Mouse (Mus musculus): ENCODE measurements at regions not wholly inside any gene's neighbourhood (a gene's known extent, or its start where the extent isn't known, plus 50 kb on each side); places are given as distances from the start of the nearest gene placed in this dataset.

DNA sequence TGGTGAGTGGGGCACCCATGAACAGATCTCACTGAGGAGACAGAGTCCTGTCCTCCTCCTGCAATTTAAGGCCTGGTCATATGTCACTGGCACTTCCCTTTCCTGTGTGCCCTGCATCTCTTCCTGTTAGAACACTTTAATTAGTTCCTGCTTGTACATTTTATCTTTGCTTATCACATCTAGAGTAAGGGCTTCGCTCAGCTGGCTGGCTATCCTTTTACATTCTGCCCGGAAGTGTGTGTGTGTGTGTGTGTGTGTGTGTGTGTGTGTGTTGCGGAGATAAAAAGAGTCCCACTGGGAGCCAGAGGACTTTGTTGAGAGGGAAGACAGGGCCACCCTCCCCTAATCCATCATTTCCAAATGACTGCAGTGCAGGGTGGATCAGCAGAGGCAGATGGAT, 238.6 kb downstream of the Gadd45g start:
- H3K4me3 ChIP-seq (ENCODE audit: low read depth, low read length), result no peak overlapping the region
- H3K4me1 ChIP-seq (replicated peaks; ENCODE audit: control insufficient read depth, insufficient read depth, low read length), result 0 out of 2 replicates have a peak, but pooled peaks cover 2% of the 10 kb centered on the region
- no peak overlapping the region for H3K4me2 ChIP-seq (replicated peaks; ENCODE audit: low read depth)
- H3K9ac ChIP-seq (ENCODE audit: low read depth, low read length), result no peak overlapping the region
- H3K9me3 ChIP-seq (ENCODE audit: control insufficient read depth), result no peaks in the 10 kb centered on the region
- no peak for ATAC-seq
- no peak overlapping the region for H3K27ac ChIP-seq (ENCODE audit: low read depth, low read length)
- WGBS, result 45% methylated on average over 3 of the region's 3 CpGs
- no peaks in the 10 kb centered on the region for H3K36me3 ChIP-seq (ENCODE audit: control insufficient read depth, insufficient read depth)
- TF ChIP-seq CTCF (IDR thresholded peaks at IDR 0.05; ENCODE audit: low read depth), result no peak
- no peaks in the 10 kb centered on the region for H3K27me3 ChIP-seq (replicated peaks; ENCODE audit: control insufficient read depth, insufficient read depth, low read length)

DNA sequence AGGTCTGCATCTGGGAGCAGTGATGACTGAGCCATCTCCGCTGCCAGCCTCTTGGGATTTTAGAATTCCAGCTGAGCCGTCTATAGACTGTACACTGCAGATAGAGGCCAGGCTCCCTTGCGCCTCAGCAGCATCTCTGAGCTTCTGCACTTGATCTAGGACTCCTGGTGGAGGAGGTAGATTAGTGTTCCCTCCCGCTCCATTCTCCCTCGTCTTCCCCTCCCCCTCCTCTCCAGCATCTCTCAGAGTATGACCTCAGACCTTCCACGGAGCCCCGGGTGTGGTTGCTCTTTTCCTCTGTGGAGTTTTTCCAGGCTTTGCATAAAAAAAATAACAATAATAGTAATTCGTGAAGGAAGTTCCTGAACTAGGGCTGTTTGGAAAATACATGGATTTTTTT, 241.8 kb downstream of the Gadd45g start:
- Histone ChIP-seq H3K4me1 (replicated peaks; ENCODE audit: control insufficient read depth, insufficient read depth, low read length) (0 out of 2 replicates have a peak, but pooled peaks cover 2% of the 10 kb centered on the region), H3K4me3 (ENCODE audit: low read depth, low read length) (no peak overlapping the region), H3K27me3 (replicated peaks; ENCODE audit: control insufficient read depth, insufficient read depth, low read length) (no peaks in the 10 kb centered on the region), H3K9me3 (ENCODE audit: control insufficient read depth) (no peaks in the 10 kb centered on the region), H3K27ac (ENCODE audit: low read depth, low read length) (no peak overlapping the region), H3K4me2 (replicated peaks; ENCODE audit: low read depth) (no peak overlapping the region), H3K9ac (ENCODE audit: low read depth, low read length) (no peak overlapping the region), H3K36me3 (ENCODE audit: control insufficient read depth, insufficient read depth) (no peaks in the 10 kb centered on the region)
- no peak for TF ChIP-seq CTCF (IDR thresholded peaks at IDR 0.05; ENCODE audit: low read depth)
- 44% methylated on average over 8 of the region's 8 CpGs for WGBS
- ATAC-seq, result no peak

DNA sequence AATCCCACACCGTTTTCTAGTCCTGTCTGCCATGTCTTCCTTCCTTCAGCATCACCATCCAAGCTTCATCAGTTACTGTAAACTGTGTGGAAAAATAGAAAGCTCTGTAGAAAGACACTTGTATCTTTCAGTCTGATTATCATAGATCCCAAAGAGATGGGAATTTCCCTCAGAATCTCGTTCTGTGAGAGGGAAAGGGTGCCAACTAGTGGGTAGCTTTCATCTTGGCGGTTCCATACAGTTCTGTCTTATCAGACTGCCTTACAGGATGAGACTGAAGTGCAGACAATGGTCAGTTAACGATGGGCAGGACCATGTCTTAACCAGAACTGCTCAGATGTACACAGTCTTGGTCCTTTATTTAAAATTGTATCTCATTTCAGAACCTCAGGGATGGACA, 243.9 kb downstream of the Gadd45g start:
- Histone ChIP-seq H3K4me3 (ENCODE audit: low read depth, low read length) (no peak overlapping the region), H3K36me3 (ENCODE audit: control insufficient read depth, insufficient read depth) (no peaks in the 10 kb centered on the region), H3K9ac (ENCODE audit: low read depth, low read length) (no peak overlapping the region), H3K4me2 (replicated peaks; ENCODE audit: low read depth) (no peak overlapping the region), H3K27ac (ENCODE audit: low read depth, low read length) (no peak overlapping the region), H3K27me3 (replicated peaks; ENCODE audit: control insufficient read depth, insufficient read depth, low read length) (no peaks in the 10 kb centered on the region), H3K4me1 (replicated peaks; ENCODE audit: control insufficient read depth, insufficient read depth, low read length) (no peaks in the 10 kb centered on the region), H3K9me3 (ENCODE audit: control insufficient read depth) (no peaks in the 10 kb centered on the region)
- no peak for ATAC-seq
- peak; percentile 58 for TF ChIP-seq CTCF (IDR thresholded peaks at IDR 0.05; ENCODE audit: low read depth)
- WGBS, result 60% methylated on average over 4 of the region's 4 CpGs

- Histone ChIP-seq H3K27me3 (replicated peaks; ENCODE audit: control insufficient read depth, insufficient read depth, low read length) (no peaks in the 10 kb centered on the region), H3K4me2 (replicated peaks; ENCODE audit: low read depth) (no peak overlapping the region), H3K36me3 (ENCODE audit: control insufficient read depth, insufficient read depth) (no peaks in the 10 kb centered on the region), H3K4me3 (ENCODE audit: low read depth, low read length) (no peak overlapping the region), H3K4me1 (replicated peaks; ENCODE audit: control insufficient read depth, insufficient read depth, low read length) (no peaks in the 10 kb centered on the region), H3K27ac (ENCODE audit: low read depth, low read length) (no peak overlapping the region), H3K9ac (ENCODE audit: low read depth, low read length) (no peak overlapping the region), H3K9me3 (ENCODE audit: control insufficient read depth) (no peaks in the 10 kb centered on the region)
- 81% methylated on average over 7 of the region's 7 CpGs for WGBS
- TF ChIP-seq CTCF (IDR thresholded peaks at IDR 0.05; ENCODE audit: low read depth), result no peak
- ATAC-seq, result no peak
Observed at GRCm38 (mm10) chr13:52094785-52095184, 248.3 kb downstream of the Gadd45g start.

GRCm38 (mm10) chr13:52096506-52096905, 250.0 kb downstream of the Gadd45g start:
- WGBS, result 82% methylated on average over 7 of the region's 7 CpGs
- no peaks in the 10 kb centered on the region for H3K36me3 ChIP-seq (ENCODE audit: control insufficient read depth, insufficient read depth)
- no peak for ATAC-seq
- no peak overlapping the region for H3K9ac ChIP-seq (ENCODE audit: low read depth, low read length)
- H3K4me1 ChIP-seq (replicated peaks; ENCODE audit: control insufficient read depth, insufficient read depth, low read length), result no peaks in the 10 kb centered on the region
- H3K27ac ChIP-seq (ENCODE audit: low read depth, low read length), result no peak overlapping the region
- H3K4me3 ChIP-seq (ENCODE audit: low read depth, low read length), result no peak overlapping the region
- no peaks in the 10 kb centered on the region for H3K27me3 ChIP-seq (replicated peaks; ENCODE audit: control insufficient read depth, insufficient read depth, low read length)
- H3K9me3 ChIP-seq (ENCODE audit: control insufficient read depth), result no peaks in the 10 kb centered on the region
- no peak for TF ChIP-seq CTCF (IDR thresholded peaks at IDR 0.05; ENCODE audit: low read depth)
- no peak overlapping the region for H3K4me2 ChIP-seq (replicated peaks; ENCODE audit: low read depth)

DNA sequence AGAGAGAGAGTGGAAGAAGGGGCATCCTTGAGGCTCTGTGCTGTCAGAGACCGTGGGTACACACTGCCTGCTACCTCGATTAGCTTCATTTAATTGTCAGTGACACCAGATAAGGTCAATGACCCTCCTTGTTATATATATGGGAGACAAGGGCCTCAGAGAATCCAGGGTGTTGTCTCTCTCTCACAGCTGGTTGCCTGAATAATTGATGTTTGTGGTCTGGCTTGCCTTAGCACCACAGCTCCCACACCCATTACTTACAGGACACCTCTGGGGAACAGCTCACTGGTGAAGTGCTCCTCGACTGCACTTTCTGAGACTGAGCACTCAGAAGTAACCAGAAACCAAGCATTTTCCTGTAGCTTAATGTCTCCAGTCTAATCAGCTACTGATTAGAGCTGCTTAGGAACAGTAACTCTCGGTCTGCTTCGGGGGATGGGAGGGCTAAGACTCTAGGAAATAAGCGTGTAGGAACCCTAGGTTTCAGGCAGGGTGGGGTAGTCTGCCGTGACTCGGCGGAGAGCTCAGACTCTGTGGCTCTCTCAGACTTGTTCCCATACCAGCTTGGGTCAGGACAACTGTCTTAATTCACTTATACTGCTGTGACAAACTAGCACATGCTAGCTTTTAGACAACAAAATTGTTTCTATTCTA, 259.6 kb downstream of the Gadd45g start:
- no peak overlapping the region for H3K4me3 ChIP-seq (ENCODE audit: low read depth, low read length)
- no peak for TF ChIP-seq CTCF (IDR thresholded peaks at IDR 0.05; ENCODE audit: low read depth)
- WGBS, result 27% methylated on average over 9 of the region's 9 CpGs
- no peak overlapping the region for H3K4me2 ChIP-seq (replicated peaks; ENCODE audit: low read depth)
- H3K27me3 ChIP-seq (replicated peaks; ENCODE audit: control insufficient read depth, insufficient read depth, low read length), result no peaks in the 10 kb centered on the region
- no peaks in the 10 kb centered on the region for H3K9me3 ChIP-seq (ENCODE audit: control insufficient read depth)
- no peaks in the 10 kb centered on the region for H3K36me3 ChIP-seq (ENCODE audit: control insufficient read depth, insufficient read depth)
- H3K27ac ChIP-seq (ENCODE audit: low read depth, low read length), result no peak overlapping the region
- no peaks in the 10 kb centered on the region; the same call in 1 of the 2 replicates for H3K4me1 ChIP-seq (replicated peaks; ENCODE audit: control insufficient read depth, insufficient read depth, low read length)
- no peak overlapping the region for H3K9ac ChIP-seq (ENCODE audit: low read depth, low read length)
- ATAC-seq, result no peak
